Mouse (Mus musculus) forebrain, embryonic 14.5 days (tissue): Measurements from ENCODE around the gene Zfp967. TPM values are rescaled to one million over a fixed set of nuclear protein-coding genes. Genes with fewer than 3 reads are reported as not detected.
"Not testable (repeated sequence)": the region's sequence is repeated elsewhere in the genome, so short reads cannot be mapped to it uniquely, and the experiment has no call there.

Experiments used
- ATAC-seq: fragments of 200-750 bp; cut with Nextera tagmentation; 2 replicates; pipeline ENCODE4 v1.8.0; 2017; ENCODE audit warnings: mild to moderate bottlenecking, moderate library complexity
- DNase-seq: peaks from one replicate; pipeline ENCODE4 v3.0.0-alpha.2; 2015; ENCODE audit warnings: low spot score
- H3K27ac ChIP-seq: fragments of 300-500 bp; sonication (generic); 2 replicates; pipeline ENCODE4 v1.5.1; 2014; ENCODE audit warnings: low read depth, mild to moderate bottlenecking, control low read depth, low read length, moderate library complexity
- H3K27me3 ChIP-seq: fragments of 300-500 bp; sonication (generic); replicated peaks from 2 replicates; pipeline ENCODE4 v1.6.1; 2014; ENCODE audit warnings: low read length, control low read depth, mixed read lengths; ENCODE audit not compliant: control insufficient read depth, insufficient read depth
- H3K36me3 ChIP-seq: fragments of 300-500 bp; sonication (generic); 2 replicates; pipeline ENCODE4 v1.6.1; 2014; ENCODE audit warnings: low read length, control low read depth; ENCODE audit not compliant: control insufficient read depth, insufficient read depth
- H3K4me1 ChIP-seq: fragments of 300-500 bp; sonication (generic); 2 replicates; pipeline ENCODE4 v1.6.1; 2014; ENCODE audit warnings: antibody characterized with exemption, low read length, control low read depth; ENCODE audit not compliant: control insufficient read depth, insufficient read depth
- H3K4me2 ChIP-seq: fragments of 300-500 bp; sonication (generic); 2 replicates; pipeline ENCODE4 v1.6.1; 2014; ENCODE audit warnings: mild to moderate bottlenecking, control low read depth, low read length
- H3K4me3 ChIP-seq: fragments of 300-500 bp; sonication (generic); 2 replicates; pipeline ENCODE4 v1.5.1; 2014; ENCODE audit warnings: low read depth, low read length, control low read depth
- H3K9ac ChIP-seq: fragments of 300-500 bp; sonication (generic); 2 replicates; pipeline ENCODE4 v1.6.1; 2014; ENCODE audit warnings: mild to moderate bottlenecking, low read length, control low read depth, moderate library complexity
- H3K9me3 ChIP-seq: fragments of 300-500 bp; sonication (generic); replicated peaks from 2 replicates; pipeline ENCODE4 v1.6.1; 2016; ENCODE audit warnings: low read length, control low read depth, mixed read lengths; ENCODE audit not compliant: control insufficient read depth
- WGBS: fragments of 180-500 bp; shearing (Covaris S2); extraction: QIAGEN DNeasy Blood & Tissue Kit; methylation state at CpG from one replicate; pipeline ENCODE4 v1.1.7; 2014; 5-methylcytosine and 5-hydroxymethylcytosine counted together
- polyA plus RNA-seq: library from polyadenylated mRNA; unstranded; fragments of >200 nt; fragmentation: Nextera tagmentation; extraction: Ambion mirVana; gene quantifications from 2 replicates; pipeline ENCODE4 v1.2.1, GENCODE M21; 2014

The Zfp967 gene
- not detected in 2 replicates for polyA plus RNA-seq

- WGBS: no CpG with 5 or more reads among the region's 9 CpGs
- H3K27me3 ChIP-seq, H3K27ac ChIP-seq, H3K9me3 ChIP-seq, H3K4me2 ChIP-seq, H3K4me3 ChIP-seq, ATAC-seq, H3K36me3 ChIP-seq, H3K9ac ChIP-seq, H3K4me1 ChIP-seq, DNase-seq: not testable (repeated sequence)
Measured at GRCm38 (mm10) chr2:176520756-176521155, at the start of gene Zfp967. Gene Zfp967, plus strand, starts transcription at chr2:176521056.

GRCm38 (mm10) chr2:176486683-176487082 is 34.2 kb upstream of the Zfp967 start, which contains the start of gene Gm14434:
Gene Gm14434, minus strand, starts transcription at chr2:176486783.
- WGBS: no CpG with 5 or more reads among the region's 4 CpGs
- ATAC-seq: not testable (repeated sequence)

More at GRCm38 (mm10) chr2:176486683-176487082, 34.2 kb upstream of the Zfp967 start, which contains the start of gene Gm14434:
- not testable (repeated sequence) for DNase-seq, H3K4me3 ChIP-seq, H3K27me3 ChIP-seq, H3K36me3 ChIP-seq, H3K27ac ChIP-seq, H3K9ac ChIP-seq, H3K4me2 ChIP-seq, H3K9me3 ChIP-seq, H3K4me1 ChIP-seq

Other genes starting within 250 kb of the Zfp967 start
- gene Gm11009, start 201.6 kb upstream of the Zfp967 start, polyA plus RNA-seq: not detected in 2 replicates
- gene Gm14435, start 97.5 kb upstream of the Zfp967 start, polyA plus RNA-seq: 9.0 and 13.8 TPM in 2 replicates
- gene Gm14434, start 34.3 kb upstream of the Zfp967 start, polyA plus RNA-seq: 28.0 and 29.1 TPM in 2 replicates
- gene Gm14308, start 115.3 kb downstream of the Zfp967 start, polyA plus RNA-seq: 18.7 and 19.8 TPM in 2 replicates
- 10.9 and 11.1 TPM in 2 replicates for gene Zfp973, start 149.5 kb downstream of the Zfp967 start, polyA plus RNA-seq
- 44.0 and 46.8 TPM in 2 replicates for gene Gm14305, start 187.3 kb downstream of the Zfp967 start, polyA plus RNA-seq